12 mouse cellular contexts compared by ENCODE assay signal in the genomic region with DNA sequence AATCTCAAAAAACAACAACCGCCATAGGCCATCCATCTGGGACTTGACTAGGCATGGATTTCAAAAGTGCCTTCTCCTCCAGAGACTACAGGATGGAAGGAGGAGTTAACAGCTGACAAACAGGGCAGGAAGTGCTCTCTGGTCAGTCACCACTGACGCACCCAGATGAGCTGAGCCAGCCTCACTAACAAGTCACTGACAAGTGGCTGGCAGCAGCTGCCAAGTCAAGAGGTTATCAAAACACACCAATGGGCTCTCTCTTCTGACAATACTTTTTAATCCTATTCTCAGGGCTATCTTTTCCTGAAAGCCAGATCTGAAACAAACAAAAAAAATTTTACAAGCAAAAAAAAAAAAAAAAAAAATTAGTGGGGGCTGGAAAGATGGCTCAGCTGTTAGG. TPM values are rescaled to one million over a fixed set of nuclear protein-coding genes. Genes with fewer than 3 reads are reported as not detected.
A peak's percentile ranks its signal among the peaks of the same experiment; 100 is the strongest.
DNase-seq lines count a peak whose midpoint lies in the region; ATAC-seq lines count a peak whose summit lies in the region.
"Had no signal": no experiment of that assay in that cellular context is flagged by ENCODE, and none has a peak within 500 bp of the region (broad histone marks: within the 10 kb centered on the region; RNA-seq: fewer than 3 reads in every experiment).

No protein-coding gene starts in this region.

- no peaks in the 10 kb centered on the region for H3K36me3 ChIP-seq in embryonic facial prominence, embryonic 14.5 days (ENCODE audit: control insufficient read depth, insufficient read depth, low read length)
- H3K36me3 ChIP-seq: heart, embryonic 13.5 days; liver, embryonic 15.5 days had no signal

- peaks cover 9% of the 10 kb centered on the region for H3K4me1 ChIP-seq in embryonic facial prominence, embryonic 14.5 days (ENCODE audit: control insufficient read depth, insufficient read depth, low read length)

- H3K4me2 ChIP-seq in embryonic facial prominence, embryonic 14.5 days (ENCODE audit: low read depth, low read length): no peak overlapping the region
- H3K4me2 ChIP-seq: heart, embryonic 13.5 days; liver, embryonic 15.5 days had no signal

- peak; percentile 63 for DNase-seq in adrenal gland, adult 2 months
- DNase-seq in adrenal gland, adult 8-10 months: no peak
- DNase-seq in kidney, postnatal 4 days: peak; percentile 31 to 51
- no peak for DNase-seq in kidney, adult 8-10 months
- peak; percentile 69 for DNase-seq in embryonic facial prominence, embryonic 14.5 days (ENCODE audit: low spot score)
- DNase-seq in lung, postnatal 4 days: peak; percentile 37 to 64
- DNase-seq in layer of hippocampus, postnatal 14 days (ENCODE audit: low spot score in 2 of 2): no peak

- no peak overlapping the region for H3K4me3 ChIP-seq in embryonic facial prominence, embryonic 14.5 days (ENCODE audit: low read depth, low read length)
- H3K4me3 ChIP-seq: heart, embryonic 13.5 days; liver, embryonic 15.5 days had no signal

- H3K9me3 ChIP-seq in embryonic facial prominence, embryonic 14.5 days (ENCODE audit: control insufficient read depth, low read length): no peaks in the 10 kb centered on the region
- H3K9me3 ChIP-seq: heart, embryonic 13.5 days; liver, embryonic 15.5 days had no signal

- H3K9ac ChIP-seq in embryonic facial prominence, embryonic 14.5 days (ENCODE audit: low read depth, low read length): no peak overlapping the region
- H3K9ac ChIP-seq: heart, embryonic 13.5 days; liver, embryonic 15.5 days had no signal

- H3K27ac ChIP-seq in embryonic facial prominence, embryonic 14.5 days (replicated peaks; ENCODE audit: low read depth, low read length): no peak overlapping the region
- H3K27ac ChIP-seq: heart, embryonic 13.5 days; liver, embryonic 15.5 days had no signal

- peaks cover 9% of the 10 kb centered on the region for H3K27me3 ChIP-seq in embryonic facial prominence, embryonic 14.5 days (replicated peaks; ENCODE audit: control insufficient read depth, insufficient read depth, low read length)

- peak; percentile 38; the same call in 1 of the 2 replicates for ATAC-seq in embryonic facial prominence, embryonic 14.5 days (ENCODE audit: low read depth)
- no peak for ATAC-seq in monocyte, adult 5-6 weeks (replicated peaks; ENCODE audit: insufficient number of reproducible peaks, low FRiP score, low TSS enrichment, poor library complexity, severe bottlenecking)
- ATAC-seq: forebrain, embryonic 16.5 days; intestine, embryonic 16.5 days had no signal

- 34% methylated on average over 2 of the region's 2 CpGs for WGBS in embryonic facial prominence, embryonic 14.5 days

RNA-seq across cellular contexts. Expression of gene Dusp14, which starts 6.3 kb away (rescaled TPM):
- 10 to 100 TPM in 1 of 2 experiments, 1 to 10 TPM in 1; 8.0 to 17.8 TPM for total RNA-seq in adrenal gland, adult 2 months (2021)
- polyA plus RNA-seq in adrenal gland, adult 2 months (2012; rRNA removed): 13.4 and 16.7 TPM in 2 replicates
- total RNA-seq in adrenal gland, adult 8-10 months (2022): 10 to 100 TPM in 2 of 4 experiments, 1 to 10 TPM in 2; 5.7 to 16.5 (median 9.4) TPM
- polyA plus RNA-seq in embryonic facial prominence, embryonic 14.5 days (2014; fragmentation: Nextera tagmentation; extraction: Ambion mirVana): 17.6 and 21.1 TPM in 2 replicates
- 10 to 100 TPM; 22.5 to 22.9 TPM for total RNA-seq in layer of hippocampus, postnatal 14 days (2021)
- 0.76 to 1.6 TPM in 2 of 3 replicates, not detected in the other for total RNA-seq in monocyte, adult 5-6 weeks (2017)

Comparison
In these comparisons a context has a peak if more than half of its experiments do, and no peak if none do; other contexts are left out.
1. DNase-seq: peak in adrenal gland, adult 2 months (single experiment), kidney, postnatal 4 days (2 of 2), embryonic facial prominence, embryonic 14.5 days (single experiment) and lung, postnatal 4 days (2 of 2); none in adrenal gland, adult 8-10 months (single experiment), kidney, adult 8-10 months (0 of 2) and layer of hippocampus, postnatal 14 days (0 of 2).